Mouse (Mus musculus) forebrain, embryonic 13.5 days (tissue): ENCODE data around the gene Dctpp1. TPM values are rescaled to one million over a fixed set of nuclear protein-coding genes. Genes with fewer than 3 reads are reported as not detected.
A peak's percentile ranks its signal among the peaks of the same experiment; 100 is the strongest.

Experiments used
- ATAC-seq: fragments of 200-750 bp; cut with Nextera tagmentation; 2 replicates; pipeline ENCODE4 v1.8.0; 2017
- H3K27ac ChIP-seq: fragments of 300-500 bp; sonication (generic); 2 replicates; pipeline ENCODE4 v1.5.1; 2015; ENCODE audit warnings: inconsistent platforms, mild to moderate bottlenecking, moderate library complexity
- H3K27me3 ChIP-seq: fragments of 300-500 bp; sonication (generic); 2 replicates; pipeline ENCODE4 v1.6.1; 2015; ENCODE audit warnings: mild to moderate bottlenecking, inconsistent platforms
- H3K36me3 ChIP-seq: fragments of 300-500 bp; sonication (generic); 2 replicates; pipeline ENCODE4 v1.6.1; 2015; ENCODE audit warnings: mild to moderate bottlenecking, inconsistent platforms; ENCODE audit not compliant: poor library complexity, severe bottlenecking
- H3K4me1 ChIP-seq: fragments of 300-500 bp; sonication (generic); 2 replicates; pipeline ENCODE4 v1.6.1; 2015; ENCODE audit warnings: inconsistent platforms
- H3K4me2 ChIP-seq: fragments of 300-500 bp; sonication (generic); 2 replicates; pipeline ENCODE4 v1.6.1; 2015; ENCODE audit warnings: inconsistent platforms, mild to moderate bottlenecking, moderate library complexity
- H3K4me3 ChIP-seq: fragments of 300-500 bp; sonication (generic); 2 replicates; pipeline ENCODE4 v1.5.1; 2015; ENCODE audit warnings: mild to moderate bottlenecking, inconsistent platforms
- H3K9ac ChIP-seq: fragments of 300-500 bp; sonication (generic); 2 replicates; pipeline ENCODE4 v1.6.1; 2015; ENCODE audit warnings: mild to moderate bottlenecking, inconsistent platforms
- H3K9me3 ChIP-seq: fragments of 300-500 bp; sonication (generic); replicated peaks from 2 replicates; pipeline ENCODE4 v1.6.1; 2016; ENCODE audit warnings: inconsistent platforms
- WGBS: fragments of 180-500 bp; shearing (Covaris S2); methylation state at CpG from one replicate; pipeline ENCODE4 v1.1.7; 2015; 5-methylcytosine and 5-hydroxymethylcytosine counted together
- polyA plus RNA-seq: library from polyadenylated mRNA; unstranded; fragments of >200 nt; fragmentation: Nextera tagmentation; extraction: Ambion mirVana; gene quantifications from 2 replicates; pipeline ENCODE4 v1.2.1, GENCODE M21; 2015

Dctpp1 gene
- polyA plus RNA-seq, 1 experiment from 2014 or later: 224 TPM

GRCm38 (mm10) chr7:127281114-127281513, 20.6 kb upstream of the Dctpp1 start:
- no peaks in the 10 kb centered on the region; the same call in 1 of the 2 replicates for H3K9me3 ChIP-seq
- 79% methylated on average over 4 of the region's 4 CpGs for WGBS
- H3K27me3 ChIP-seq: no peaks in the 10 kb centered on the region

GRCm38 (mm10) chr7:127280092-127280491, 19.6 kb upstream of the Dctpp1 start:
- no peaks in the 10 kb centered on the region for H3K36me3 ChIP-seq
- H3K9me3 ChIP-seq: no peaks in the 10 kb centered on the region
- H3K9ac ChIP-seq: no peak overlapping the region
- ATAC-seq: no peak
- no peak overlapping the region for H3K27ac ChIP-seq
- no peaks in the 10 kb centered on the region for H3K4me1 ChIP-seq
- H3K27me3 ChIP-seq: no peaks in the 10 kb centered on the region
- no peak overlapping the region for H3K4me2 ChIP-seq
- no peak overlapping the region for H3K4me3 ChIP-seq
- WGBS: 81% methylated on average over 3 of the region's 3 CpGs

More at GRCm38 (mm10) chr7:127281114-127281513, 20.6 kb upstream of the Dctpp1 start:
- Histone ChIP-seq H3K4me3 (no peak overlapping the region), H3K4me2 (no peak overlapping the region), H3K9ac (no peak overlapping the region), H3K27ac (no peak overlapping the region), H3K4me1 (no peaks in the 10 kb centered on the region), H3K36me3 (no peaks in the 10 kb centered on the region)
- no peak for ATAC-seq

GRCm38 (mm10) chr7:127278311-127278710, 17.8 kb upstream of the Dctpp1 start:
- no peak overlapping the region; the same call in 1 of the 2 replicates for H3K9ac ChIP-seq
- H3K27me3 ChIP-seq: no peaks in the 10 kb centered on the region
- no peak for ATAC-seq
- no peaks in the 10 kb centered on the region for H3K36me3 ChIP-seq
- no peaks in the 10 kb centered on the region for H3K9me3 ChIP-seq
- H3K4me1 ChIP-seq: peaks cover 5% of the 10 kb centered on the region; the same call in 1 of the 2 replicates
- WGBS: 18% methylated on average over 8 of the region's 8 CpGs
- H3K4me2 ChIP-seq: no peak overlapping the region
- H3K27ac ChIP-seq: no peak overlapping the region
- no peak overlapping the region for H3K4me3 ChIP-seq

- Histone ChIP-seq H3K27ac (no peak overlapping the region), H3K9me3 (no peaks in the 10 kb centered on the region), H3K27me3 (no peaks in the 10 kb centered on the region), H3K36me3 (peaks cover 4% of the 10 kb centered on the region), H3K4me1 (peaks cover 20% of the 10 kb centered on the region), H3K4me2 (no peak overlapping the region), H3K9ac (no peak overlapping the region), H3K4me3 (no peak overlapping the region)
- WGBS: 84% methylated on average over 5 of the region's 5 CpGs
- no peak for ATAC-seq
Measured at GRCm38 (mm10) chr7:127276519-127276961, 16.0 kb upstream of the Dctpp1 start.

GRCm38 (mm10) chr7:127273925-127274789, 13.6 kb upstream of the Dctpp1 start, which contains the start of gene Sephs2:
Gene Sephs2, minus strand, starts transcription at chr7:127274055.
- H3K36me3 ChIP-seq: peaks cover 25% of the 10 kb centered on the region
- peaks cover 25% of the 10 kb centered on the region for H3K4me1 ChIP-seq
- no peaks in the 10 kb centered on the region for H3K9me3 ChIP-seq
- peak within 1 kb of the TSS; percentile 70 for H3K27ac ChIP-seq
- WGBS: 3% methylated on average over 39 of the region's 39 CpGs
- H3K9ac ChIP-seq: peak within 1 kb of the TSS; percentile 93
- no peaks in the 10 kb centered on the region for H3K27me3 ChIP-seq
- ATAC-seq: peak; percentile 96
- peak within 1 kb of the TSS; percentile 89 for H3K4me3 ChIP-seq
- peak within 1 kb of the TSS; percentile 92 for H3K4me2 ChIP-seq

GRCm38 (mm10) chr7:127273118-127273923, 12.8 kb upstream of the Dctpp1 start:
- peaks cover 25% of the 10 kb centered on the region for H3K4me1 ChIP-seq
- H3K4me3 ChIP-seq: peak overlapping the region; percentile 89
- peak overlapping the region; percentile 92 for H3K4me2 ChIP-seq
- peak; percentile 71 for ATAC-seq
- 0 out of 2 replicates have a peak, but pooled peaks cover 2% of the 10 kb centered on the region for H3K9me3 ChIP-seq
- H3K27me3 ChIP-seq: no peaks in the 10 kb centered on the region
- H3K9ac ChIP-seq: peak overlapping the region; percentile 93
- WGBS: 19% methylated on average over 42 of the region's 50 CpGs
- H3K27ac ChIP-seq: peak overlapping the region; percentile 70
- H3K36me3 ChIP-seq: peaks cover 32% of the 10 kb centered on the region

- Histone ChIP-seq H3K4me2 (peak overlapping the region; percentile 92), H3K9ac (no peak overlapping the region), H3K27ac (no peak overlapping the region), H3K36me3 (peaks cover 33% of the 10 kb centered on the region), H3K9me3 (0 out of 2 replicates have a peak, but pooled peaks cover 2% of the 10 kb centered on the region), H3K4me1 (peaks cover 25% of the 10 kb centered on the region), H3K4me3 (peak overlapping the region; percentile 89; the same call in 1 of the 2 replicates), H3K27me3 (no peaks in the 10 kb centered on the region)
- WGBS: 95% methylated on average over 15 of the region's 15 CpGs
- no peak for ATAC-seq
Measured at GRCm38 (mm10) chr7:127272566-127272965, 12.1 kb upstream of the Dctpp1 start.

GRCm38 (mm10) chr7:127271093-127271492, 10.6 kb upstream of the Dctpp1 start:
- ATAC-seq: no peak
- H3K27ac ChIP-seq: no peak overlapping the region
- no peak overlapping the region for H3K4me2 ChIP-seq
- no peak overlapping the region for H3K4me3 ChIP-seq
- 98% methylated on average over 4 of the region's 4 CpGs for WGBS
- no peak overlapping the region for H3K9ac ChIP-seq
- peaks cover 33% of the 10 kb centered on the region for H3K36me3 ChIP-seq
- 0 out of 2 replicates have a peak, but pooled peaks cover 2% of the 10 kb centered on the region for H3K9me3 ChIP-seq
- H3K4me1 ChIP-seq: peaks cover 25% of the 10 kb centered on the region
- H3K27me3 ChIP-seq: no peaks in the 10 kb centered on the region

- WGBS: 89% methylated on average over 5 of the region's 5 CpGs
- Histone ChIP-seq H3K4me2 (no peak overlapping the region), H3K27me3 (no peaks in the 10 kb centered on the region), H3K4me1 (peaks cover 25% of the 10 kb centered on the region), H3K4me3 (no peak overlapping the region), H3K36me3 (peaks cover 33% of the 10 kb centered on the region), H3K9me3 (0 out of 2 replicates have a peak, but pooled peaks cover 2% of the 10 kb centered on the region), H3K27ac (no peak overlapping the region), H3K9ac (no peak overlapping the region)
- ATAC-seq: no peak
Measured at GRCm38 (mm10) chr7:127270666-127271065, 10.2 kb upstream of the Dctpp1 start.

- no peak overlapping the region for H3K9ac ChIP-seq
- no peak overlapping the region for H3K4me3 ChIP-seq
- no peak overlapping the region for H3K27ac ChIP-seq
- no peaks in the 10 kb centered on the region for H3K27me3 ChIP-seq
- H3K4me1 ChIP-seq: peaks cover 25% of the 10 kb centered on the region
- H3K9me3 ChIP-seq: 0 out of 2 replicates have a peak, but pooled peaks cover 2% of the 10 kb centered on the region
- WGBS: 93% methylated on average over 2 of the region's 2 CpGs
- peaks cover 33% of the 10 kb centered on the region for H3K36me3 ChIP-seq
- no peak overlapping the region for H3K4me2 ChIP-seq
- no peak for ATAC-seq
Measured at GRCm38 (mm10) chr7:127270256-127270655, 9.7 kb upstream of the Dctpp1 start.

GRCm38 (mm10) chr7:127263526-127263925, 3.0 kb upstream of the Dctpp1 start:
- Histone ChIP-seq H3K27me3 (no peaks in the 10 kb centered on the region), H3K4me1 (peaks cover 24% of the 10 kb centered on the region), H3K4me3 (no peak overlapping the region), H3K4me2 (no peak overlapping the region), H3K36me3 (peaks cover 3% of the 10 kb centered on the region; the same call in 1 of the 2 replicates), H3K9me3 (no peaks in the 10 kb centered on the region), H3K27ac (no peak overlapping the region), H3K9ac (no peak overlapping the region)
- no peak for ATAC-seq
- WGBS: 100% methylated on average over 3 of the region's 3 CpGs
